Mouse (Mus musculus): Measurements from ENCODE around the gene 4933406M09Rik. TPM values are rescaled to one million over a fixed set of nuclear protein-coding genes. Genes with fewer than 3 reads are reported as not detected.

Gene 4933406M09Rik
- polyA plus RNA-seq (2014; fragmentation: Nextera tagmentation; extraction: Ambion mirVana), result not detected in 2 replicates

DNA sequence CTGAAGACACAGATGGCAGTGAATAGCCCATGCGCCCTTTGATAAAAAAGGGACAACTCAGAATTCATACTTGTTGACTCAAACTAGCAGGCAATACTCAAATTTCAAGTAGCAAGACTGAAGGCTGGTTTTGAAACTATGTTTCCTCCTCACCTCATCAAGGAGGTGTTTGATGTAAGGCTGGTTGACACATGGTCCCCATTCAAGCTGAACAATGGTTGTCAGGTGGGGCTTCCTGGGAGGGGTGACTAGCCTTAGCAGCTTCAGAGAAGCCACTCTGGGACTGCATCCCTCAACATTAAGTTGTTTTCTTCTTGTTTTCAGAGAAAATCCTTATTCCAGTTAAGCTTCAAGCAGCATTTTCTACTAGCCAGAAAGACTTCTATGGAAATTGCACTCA is at the start of gene 4933406M09Rik:
4933406M09Rik (plus strand) TSS at position 275 of the 400 bp plus-strand sequence.
- whole genome bisulfite sequencing, result 80% methylated on average over 1 of the region's 1 CpGs
- no peak within 1 kb of the TSS for H3K4me3 ChIP-seq (ENCODE audit: low read depth, low read length)
- H3K9me3 ChIP-seq (ENCODE audit: control insufficient read depth, low read depth, low read length), result no peaks in the 10 kb centered on the region
- no peak for ATAC-seq (ENCODE audit: insufficient number of reproducible peaks, insufficient read depth, low FRiP score, low read depth)
- no peak within 1 kb of the TSS for H3K4me2 ChIP-seq (replicated peaks; ENCODE audit: low read depth, low read length)
- H3K36me3 ChIP-seq (ENCODE audit: control insufficient read depth, insufficient read depth, low read length), result no peaks in the 10 kb centered on the region
- no peaks in the 10 kb centered on the region for H3K27me3 ChIP-seq (ENCODE audit: control insufficient read depth, insufficient read depth, low read length)
- H3K27ac ChIP-seq (ENCODE audit: low read length), result no peak within 1 kb of the TSS
- peaks cover 8% of the 10 kb centered on the region; the same call in 1 of the 2 replicates for H3K4me1 ChIP-seq (ENCODE audit: control insufficient read depth, insufficient read depth, low read length)
- H3K9ac ChIP-seq (replicated peaks; ENCODE audit: low read depth, low read length), result no peak within 1 kb of the TSS

DNA sequence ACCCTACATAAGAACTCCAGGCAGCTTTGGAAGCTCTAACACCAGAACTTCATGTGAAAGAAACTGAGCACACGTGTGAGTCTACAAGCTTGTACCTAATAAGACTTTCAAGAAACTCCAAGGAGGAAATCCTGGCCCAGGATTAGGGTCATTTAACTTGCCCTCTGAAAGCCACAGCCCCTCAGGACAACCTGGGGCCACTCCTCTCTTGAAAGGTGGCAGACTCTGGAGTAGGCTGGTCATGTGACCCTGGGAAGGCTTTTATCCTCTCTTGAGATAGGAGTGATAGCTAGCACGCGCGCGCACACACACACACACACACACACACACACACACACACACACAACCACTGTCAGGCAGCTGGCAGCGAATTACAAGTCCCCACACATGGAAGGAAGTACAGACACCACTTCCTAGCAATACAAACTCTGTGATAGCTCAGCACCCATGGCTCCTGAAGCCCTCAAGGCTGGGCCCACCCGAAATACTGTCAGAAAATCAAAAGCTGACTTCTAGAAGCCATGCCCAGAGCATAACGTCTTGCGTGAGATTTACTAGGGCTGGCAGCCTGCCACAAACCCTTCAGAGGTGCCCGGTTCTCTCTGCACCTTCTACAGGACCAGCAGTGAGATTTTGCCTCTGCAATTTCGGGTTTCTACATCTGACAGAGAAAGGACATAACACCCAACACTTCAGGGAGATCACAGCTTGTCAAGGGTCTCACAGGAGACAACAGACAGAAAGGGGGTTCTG is 48.6 kb upstream of the 4933406M09Rik start:
- Histone ChIP-seq H3K27ac (ENCODE audit: low read length) (no peak overlapping the region), H3K4me1 (ENCODE audit: control insufficient read depth, insufficient read depth, low read length) (peaks cover 3% of the 10 kb centered on the region; the same call in 1 of the 2 replicates), H3K36me3 (ENCODE audit: control insufficient read depth, insufficient read depth, low read length) (no peaks in the 10 kb centered on the region), H3K9ac (replicated peaks; ENCODE audit: low read depth, low read length) (no peak overlapping the region), H3K4me3 (ENCODE audit: low read depth, low read length) (no peak overlapping the region), H3K27me3 (ENCODE audit: control insufficient read depth, insufficient read depth, low read length) (no peaks in the 10 kb centered on the region), H3K4me2 (replicated peaks; ENCODE audit: low read depth, low read length) (no peak overlapping the region), H3K9me3 (ENCODE audit: control insufficient read depth, low read depth, low read length) (no peaks in the 10 kb centered on the region)
- 81% methylated on average over 11 of the region's 11 CpGs for WGBS
- ATAC-seq (ENCODE audit: insufficient number of reproducible peaks, insufficient read depth, low FRiP score, low read depth), result no peak

DNA sequence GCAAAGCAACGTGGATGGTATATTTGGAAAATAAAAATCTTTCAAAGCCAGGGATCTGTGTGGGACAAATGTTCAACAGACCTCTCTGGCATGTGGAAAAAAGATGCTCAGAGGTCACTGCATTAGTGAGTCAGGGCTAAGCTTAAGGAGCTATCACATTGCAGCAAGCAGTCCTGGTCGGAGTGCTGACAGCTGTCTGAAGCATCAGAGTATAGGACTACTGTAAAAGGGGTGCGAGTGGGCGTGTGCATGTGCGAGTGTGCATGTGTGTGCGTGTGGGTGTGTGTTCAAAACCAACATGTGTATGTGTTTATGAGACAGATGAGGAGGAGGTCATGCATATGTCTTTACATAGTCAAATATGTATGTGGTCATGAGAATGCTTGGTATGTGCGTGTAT is 46.6 kb upstream of the 4933406M09Rik start:
- no peak overlapping the region for H3K27ac ChIP-seq (ENCODE audit: low read length)
- no peak overlapping the region for H3K4me3 ChIP-seq (ENCODE audit: low read depth, low read length)
- ATAC-seq (ENCODE audit: insufficient number of reproducible peaks, insufficient read depth, low FRiP score, low read depth), result no peak
- H3K9ac ChIP-seq (replicated peaks; ENCODE audit: low read depth, low read length), result no peak overlapping the region
- H3K27me3 ChIP-seq (ENCODE audit: control insufficient read depth, insufficient read depth, low read length), result no peaks in the 10 kb centered on the region
- H3K4me2 ChIP-seq (replicated peaks; ENCODE audit: low read depth, low read length), result no peak overlapping the region
- H3K4me1 ChIP-seq (ENCODE audit: control insufficient read depth, insufficient read depth, low read length), result 0 out of 2 replicates have a peak, but pooled peaks cover 3% of the 10 kb centered on the region
- 84% methylated on average over 7 of the region's 7 CpGs for WGBS
- H3K36me3 ChIP-seq (ENCODE audit: control insufficient read depth, insufficient read depth, low read length), result no peaks in the 10 kb centered on the region
- no peaks in the 10 kb centered on the region for H3K9me3 ChIP-seq (ENCODE audit: control insufficient read depth, low read depth, low read length)

DNA sequence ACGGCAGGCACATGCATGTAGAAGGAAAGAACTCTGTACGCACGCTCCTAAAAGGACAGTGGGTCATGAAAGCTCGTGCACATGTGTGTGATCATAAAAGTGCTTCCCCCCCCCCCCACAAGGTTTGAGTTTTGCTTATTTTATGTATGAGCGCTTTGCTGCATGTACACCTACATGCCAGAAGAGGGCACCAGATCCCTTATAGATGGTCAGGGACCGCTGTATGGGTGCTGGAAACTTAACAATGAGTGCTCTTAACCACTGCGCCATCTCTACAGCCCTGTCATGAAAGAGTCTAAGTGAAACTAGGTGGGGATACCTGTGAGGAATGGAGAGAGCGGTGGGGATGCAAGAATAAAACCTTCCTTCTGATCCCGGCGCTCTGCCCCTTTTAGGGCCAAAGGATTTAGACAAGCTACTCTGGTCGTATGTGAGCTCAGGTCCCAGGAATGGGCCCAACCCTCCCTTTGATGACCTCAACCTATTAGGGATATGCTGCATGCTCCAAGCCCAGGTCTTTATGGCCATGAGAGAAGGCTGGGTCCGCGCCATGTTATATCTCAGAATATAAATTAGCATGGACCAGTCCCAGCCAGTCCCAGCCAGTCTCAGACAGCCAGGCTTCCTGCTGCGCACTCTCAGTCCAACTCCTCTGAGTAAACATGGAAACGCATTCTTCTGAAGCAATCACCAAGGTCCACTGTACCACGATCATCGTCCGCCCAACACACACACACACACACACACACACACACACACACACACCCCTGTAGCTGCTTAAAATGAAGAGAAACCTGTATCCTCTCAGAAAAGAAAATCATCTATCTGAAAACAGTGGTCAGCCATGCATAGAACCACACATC is 45.8 kb upstream of the 4933406M09Rik start:
- H3K4me1 ChIP-seq (ENCODE audit: control insufficient read depth, insufficient read depth, low read length), result 0 out of 2 replicates have a peak, but pooled peaks cover 6% of the 10 kb centered on the region
- H3K27ac ChIP-seq (ENCODE audit: low read length), result no peak overlapping the region
- H3K4me2 ChIP-seq (replicated peaks; ENCODE audit: low read depth, low read length), result no peak overlapping the region
- no peaks in the 10 kb centered on the region for H3K27me3 ChIP-seq (ENCODE audit: control insufficient read depth, insufficient read depth, low read length)
- no peak for ATAC-seq (ENCODE audit: insufficient number of reproducible peaks, insufficient read depth, low FRiP score, low read depth)
- WGBS, result 94% methylated on average over 18 of the region's 18 CpGs
- no peak overlapping the region for H3K4me3 ChIP-seq (ENCODE audit: low read depth, low read length)
- H3K36me3 ChIP-seq (ENCODE audit: control insufficient read depth, insufficient read depth, low read length), result no peaks in the 10 kb centered on the region
- H3K9me3 ChIP-seq (ENCODE audit: control insufficient read depth, low read depth, low read length), result no peaks in the 10 kb centered on the region
- no peak overlapping the region for H3K9ac ChIP-seq (replicated peaks; ENCODE audit: low read depth, low read length)

DNA sequence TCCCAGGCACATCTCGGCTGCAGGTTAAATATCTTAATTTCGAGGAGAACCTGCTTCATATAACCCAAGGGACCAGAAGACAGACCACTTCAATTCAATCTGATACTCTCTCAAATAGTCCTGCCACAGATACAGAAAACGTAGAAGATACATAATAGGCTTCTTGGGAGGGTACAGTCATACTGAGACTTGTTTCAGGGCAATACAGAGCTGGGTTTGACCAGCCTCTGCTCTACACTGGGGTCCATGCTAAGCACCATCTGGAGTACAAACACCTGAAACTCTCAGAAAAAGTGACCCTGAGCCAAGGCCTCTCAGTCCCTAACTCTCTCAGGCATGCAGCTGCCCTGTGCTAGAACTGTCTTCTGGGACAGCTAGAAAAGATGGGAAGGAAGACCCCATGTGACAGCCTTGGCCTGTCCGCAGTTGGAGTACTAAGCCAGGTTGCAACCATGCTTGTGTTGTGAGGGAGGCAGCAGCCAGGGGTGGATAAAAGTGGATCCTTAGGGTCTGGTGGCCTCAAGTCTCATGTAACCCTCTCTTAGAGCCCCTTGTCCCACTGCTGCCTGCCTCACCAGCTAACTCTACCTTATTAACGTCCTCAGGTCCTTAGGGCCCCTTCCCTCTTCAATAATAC is 44.0 kb upstream of the 4933406M09Rik start:
- H3K4me1 ChIP-seq (ENCODE audit: control insufficient read depth, insufficient read depth, low read length), result 0 out of 2 replicates have a peak, but pooled peaks cover 6% of the 10 kb centered on the region
- 79% methylated on average over 5 of the region's 5 CpGs for WGBS
- no peak for ATAC-seq (ENCODE audit: insufficient number of reproducible peaks, insufficient read depth, low FRiP score, low read depth)
- H3K4me3 ChIP-seq (ENCODE audit: low read depth, low read length), result no peak overlapping the region
- no peak overlapping the region for H3K4me2 ChIP-seq (replicated peaks; ENCODE audit: low read depth, low read length)
- no peaks in the 10 kb centered on the region for H3K9me3 ChIP-seq (ENCODE audit: control insufficient read depth, low read depth, low read length)
- no peaks in the 10 kb centered on the region for H3K27me3 ChIP-seq (ENCODE audit: control insufficient read depth, insufficient read depth, low read length)
- peaks cover 8% of the 10 kb centered on the region; the same call in 1 of the 2 replicates for H3K36me3 ChIP-seq (ENCODE audit: control insufficient read depth, insufficient read depth, low read length)
- no peak overlapping the region for H3K27ac ChIP-seq (ENCODE audit: low read length)
- H3K9ac ChIP-seq (replicated peaks; ENCODE audit: low read depth, low read length), result no peak overlapping the region

DNA sequence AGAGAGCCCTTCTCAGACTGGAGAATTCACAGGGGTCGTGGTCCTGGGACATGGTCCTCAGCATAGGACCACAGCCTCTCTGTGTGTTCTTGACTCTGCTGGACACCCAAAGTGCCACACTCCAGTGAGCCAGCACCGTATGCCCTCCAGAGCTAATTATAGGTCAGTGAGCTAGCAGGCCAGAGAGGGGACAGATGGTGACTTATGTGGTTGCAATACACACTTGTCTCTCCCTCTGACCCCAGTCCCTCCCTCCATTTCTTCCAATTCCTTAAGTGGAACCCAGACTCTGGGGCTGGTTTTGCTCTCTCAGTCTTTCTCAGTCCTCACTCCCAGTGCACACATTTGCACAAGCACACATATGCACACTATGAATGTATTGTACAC is 43.5 kb upstream of the 4933406M09Rik start:
- ATAC-seq (ENCODE audit: insufficient number of reproducible peaks, insufficient read depth, low FRiP score, low read depth), result no peak
- 56% methylated on average over 2 of the region's 2 CpGs for WGBS
- H3K4me3 ChIP-seq (ENCODE audit: low read depth, low read length), result no peak overlapping the region
- peaks cover 12% of the 10 kb centered on the region; the same call in 1 of the 2 replicates for H3K36me3 ChIP-seq (ENCODE audit: control insufficient read depth, insufficient read depth, low read length)
- no peak overlapping the region for H3K27ac ChIP-seq (ENCODE audit: low read length)
- no peak overlapping the region for H3K4me2 ChIP-seq (replicated peaks; ENCODE audit: low read depth, low read length)
- H3K9ac ChIP-seq (replicated peaks; ENCODE audit: low read depth, low read length), result no peak overlapping the region
- no peaks in the 10 kb centered on the region for H3K27me3 ChIP-seq (ENCODE audit: control insufficient read depth, insufficient read depth, low read length)
- H3K9me3 ChIP-seq (ENCODE audit: control insufficient read depth, low read depth, low read length), result no peaks in the 10 kb centered on the region
- 0 out of 2 replicates have a peak, but pooled peaks cover 6% of the 10 kb centered on the region for H3K4me1 ChIP-seq (ENCODE audit: control insufficient read depth, insufficient read depth, low read length)

DNA sequence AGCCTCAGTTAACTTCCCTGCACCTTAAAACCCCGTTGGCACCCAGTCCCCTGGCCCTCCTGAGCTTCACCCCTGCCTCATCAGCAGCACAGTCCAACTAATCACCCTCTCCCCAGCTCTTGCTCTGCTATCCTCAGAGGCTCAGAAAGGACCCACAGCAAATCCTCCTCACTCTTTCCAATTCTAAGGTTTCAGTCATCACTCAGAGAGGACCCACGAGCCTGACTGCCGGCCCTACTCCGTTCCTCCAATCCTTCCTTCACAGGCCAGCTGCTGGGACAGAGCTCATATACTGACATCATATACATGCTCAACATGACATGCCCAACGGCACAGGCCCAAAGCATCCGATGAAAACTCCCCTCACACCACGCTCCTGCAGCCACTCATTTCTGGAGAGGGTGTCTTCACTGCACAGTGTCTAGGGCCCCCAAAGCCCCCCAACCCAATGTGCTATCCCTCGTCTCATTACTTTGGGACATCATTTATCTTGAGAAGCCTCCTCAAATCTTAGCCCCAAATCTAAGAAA is 42.9 kb upstream of the 4933406M09Rik start:
- H3K9ac ChIP-seq (replicated peaks; ENCODE audit: low read depth, low read length), result no peak overlapping the region
- H3K4me2 ChIP-seq (replicated peaks; ENCODE audit: low read depth, low read length), result no peak overlapping the region
- H3K4me3 ChIP-seq (ENCODE audit: low read depth, low read length), result no peak overlapping the region
- 0 out of 2 replicates have a peak, but pooled peaks cover 6% of the 10 kb centered on the region for H3K4me1 ChIP-seq (ENCODE audit: control insufficient read depth, insufficient read depth, low read length)
- no peaks in the 10 kb centered on the region for H3K27me3 ChIP-seq (ENCODE audit: control insufficient read depth, insufficient read depth, low read length)
- H3K36me3 ChIP-seq (ENCODE audit: control insufficient read depth, insufficient read depth, low read length), result peaks cover 17% of the 10 kb centered on the region
- ATAC-seq (ENCODE audit: insufficient number of reproducible peaks, insufficient read depth, low FRiP score, low read depth), result no peak
- WGBS, result 74% methylated on average over 8 of the region's 8 CpGs
- no peak overlapping the region for H3K27ac ChIP-seq (ENCODE audit: low read length)
- H3K9me3 ChIP-seq (ENCODE audit: control insufficient read depth, low read depth, low read length), result no peaks in the 10 kb centered on the region

DNA sequence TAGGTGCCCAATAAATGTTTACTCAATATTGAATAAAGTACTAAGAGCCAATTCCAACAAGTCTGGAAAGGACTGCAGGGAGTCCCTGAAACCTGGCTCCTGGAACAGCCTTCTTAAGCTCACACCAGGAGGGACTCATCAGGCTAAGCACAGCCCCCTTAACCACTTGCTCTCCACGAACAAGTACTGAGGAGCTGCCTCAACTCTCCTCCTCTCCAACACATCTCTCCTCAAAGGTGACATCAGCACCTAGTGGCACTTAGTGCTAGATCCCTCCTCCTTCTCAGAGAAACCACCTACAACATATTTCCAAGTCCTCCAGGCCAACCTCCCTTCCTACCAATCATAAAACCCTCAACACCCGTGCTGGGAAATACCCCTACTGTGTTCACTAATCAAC is 42.2 kb upstream of the 4933406M09Rik start:
- H3K36me3 ChIP-seq (ENCODE audit: control insufficient read depth, insufficient read depth, low read length), result peaks cover 20% of the 10 kb centered on the region
- H3K9me3 ChIP-seq (ENCODE audit: control insufficient read depth, low read depth, low read length), result no peaks in the 10 kb centered on the region
- H3K9ac ChIP-seq (replicated peaks; ENCODE audit: low read depth, low read length), result no peak overlapping the region
- H3K27me3 ChIP-seq (ENCODE audit: control insufficient read depth, insufficient read depth, low read length), result no peaks in the 10 kb centered on the region
- H3K4me1 ChIP-seq (ENCODE audit: control insufficient read depth, insufficient read depth, low read length), result 0 out of 2 replicates have a peak, but pooled peaks cover 6% of the 10 kb centered on the region
- peak overlapping the region; percentile 48 for H3K4me3 ChIP-seq (ENCODE audit: low read depth, low read length)
- no peak for ATAC-seq (ENCODE audit: insufficient number of reproducible peaks, insufficient read depth, low FRiP score, low read depth)
- no peak overlapping the region for H3K27ac ChIP-seq (ENCODE audit: low read length)
- WGBS, result 13% methylated on average over 2 of the region's 2 CpGs
- H3K4me2 ChIP-seq (replicated peaks; ENCODE audit: low read depth, low read length), result peak overlapping the region; percentile 91
